Mouse (Mus musculus) layer of hippocampus, postnatal 36 days (tissue): ENCODE measurements around the gene Lpp. TPM values are rescaled to one million over a fixed set of nuclear protein-coding genes. Genes with fewer than 3 reads are reported as not detected.

ENCODE experiments used
- DNase-seq, 2 experiments: peaks; one replicate each; pipeline ENCODE4 v3.0.0; 2022
- total RNA-seq, 2 experiments: library from RNA; stranded (reverse); gene quantifications; 2 replicates each; pipeline ENCODE4 v1.2.3; 2021

The Lpp gene
- 10 to 100 TPM in 1 of 2 experiments, 1 to 10 TPM in 1; 7.2 to 11.8 TPM for total RNA-seq

- peak; percentile 39 to 40 for DNase-seq
These were observed at the start of gene Lpp for GRCm38 (mm10) chr16:24392651-24393555. Gene Lpp (plus strand): TSS chr16:24393507.

DNA sequence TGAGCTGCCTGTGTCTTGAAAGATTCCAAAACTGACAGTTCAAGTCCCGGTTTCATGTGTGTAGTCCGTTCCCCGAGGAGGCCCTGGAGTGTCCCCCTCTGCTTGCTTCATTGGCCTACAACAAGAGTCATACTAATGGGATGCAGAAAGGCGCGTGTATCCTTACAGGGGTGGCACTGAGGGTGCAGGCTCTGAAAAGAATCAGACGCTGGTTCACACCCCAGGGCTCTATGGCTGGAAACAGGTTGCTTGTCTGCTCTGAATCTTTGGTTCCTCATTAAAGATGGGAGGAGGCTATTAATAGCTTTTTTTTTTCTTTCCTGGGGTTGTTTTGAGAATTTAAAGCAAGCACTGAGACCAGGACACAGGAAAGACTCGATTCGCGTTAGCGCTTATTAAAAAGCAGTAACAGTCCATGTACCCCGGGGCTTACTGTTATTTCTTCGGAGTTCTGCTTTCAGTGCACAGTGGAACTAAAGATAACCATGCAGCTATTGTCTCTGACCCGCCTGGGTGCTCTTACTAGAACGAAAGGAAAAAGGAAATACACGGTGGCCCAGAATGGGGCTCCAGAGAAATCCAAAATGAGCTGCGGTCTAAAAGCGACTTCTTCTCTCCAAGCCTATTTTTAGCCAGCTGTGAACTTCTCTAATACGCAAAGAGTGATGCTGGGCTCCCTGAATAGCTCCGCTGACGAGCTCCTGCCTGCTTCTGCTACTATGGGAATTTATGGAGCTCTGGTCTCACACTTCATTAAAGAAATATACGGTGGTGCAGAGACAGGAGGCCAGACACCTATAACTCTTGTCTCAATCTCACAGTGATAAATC lies 45.5 kb upstream of the Lpp start:
- DNase-seq: peak in 1 of 2 experiments; percentile 17

DNA sequence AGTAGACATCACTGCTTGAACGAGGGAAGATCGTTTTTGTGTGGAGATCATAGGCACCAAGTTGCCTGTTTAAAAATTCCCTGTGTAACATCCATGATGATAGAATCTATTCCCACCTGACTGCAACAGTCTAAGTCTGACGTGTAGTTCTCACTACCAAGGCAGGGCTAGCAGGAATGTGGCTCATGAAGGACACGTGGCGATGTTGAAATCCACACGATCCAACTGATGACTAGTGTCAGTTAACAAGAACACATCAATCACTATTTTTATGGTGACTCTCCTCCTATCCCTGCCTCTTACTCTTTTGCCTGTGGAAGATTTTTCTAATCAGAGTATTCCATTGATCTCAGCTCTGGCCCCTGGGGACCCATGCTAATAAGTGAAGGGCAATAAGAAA lies 43.0 kb upstream of the Lpp start:
- no peak for DNase-seq

DNA sequence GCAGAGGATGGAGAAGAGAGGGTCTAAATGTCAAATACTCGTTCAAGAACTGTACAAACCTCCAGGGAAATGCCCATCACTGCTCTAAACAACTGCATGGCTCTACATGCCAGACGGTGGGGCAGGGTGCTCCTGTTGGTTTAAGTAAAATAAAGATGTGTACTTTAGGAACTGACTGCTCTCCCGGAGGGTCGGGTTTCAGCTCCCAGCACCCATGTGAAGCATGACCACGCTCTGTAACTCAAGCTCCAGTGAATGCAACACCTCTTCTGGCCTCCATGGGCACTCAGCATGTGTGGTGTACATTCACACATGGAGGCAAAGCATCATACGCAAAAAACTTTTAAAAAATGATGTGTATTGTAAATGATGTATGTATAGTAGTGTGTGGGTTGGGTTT lies 42.6 kb upstream of the Lpp start:
- no peak for DNase-seq

- DNase-seq: no peak
These were observed 41.5 kb upstream of the Lpp start for GRCm38 (mm10) chr16:24351811-24352210.

- DNase-seq: no peak
These were observed 39.5 kb upstream of the Lpp start for GRCm38 (mm10) chr16:24353816-24354215.

GRCm38 (mm10) chr16:24361667-24362066 lies 31.6 kb upstream of the Lpp start:
- DNase-seq: no peak

- no peak for DNase-seq
These were observed 29.1 kb upstream of the Lpp start for GRCm38 (mm10) chr16:24364030-24364687.

GRCm38 (mm10) chr16:24365900-24366299 lies 27.4 kb upstream of the Lpp start:
- DNase-seq: no peak

- DNase-seq: no peak
These were observed 26.2 kb upstream of the Lpp start for GRCm38 (mm10) chr16:24367071-24367470.

GRCm38 (mm10) chr16:24367506-24367905 lies 25.8 kb upstream of the Lpp start:
- DNase-seq: no peak

DNA sequence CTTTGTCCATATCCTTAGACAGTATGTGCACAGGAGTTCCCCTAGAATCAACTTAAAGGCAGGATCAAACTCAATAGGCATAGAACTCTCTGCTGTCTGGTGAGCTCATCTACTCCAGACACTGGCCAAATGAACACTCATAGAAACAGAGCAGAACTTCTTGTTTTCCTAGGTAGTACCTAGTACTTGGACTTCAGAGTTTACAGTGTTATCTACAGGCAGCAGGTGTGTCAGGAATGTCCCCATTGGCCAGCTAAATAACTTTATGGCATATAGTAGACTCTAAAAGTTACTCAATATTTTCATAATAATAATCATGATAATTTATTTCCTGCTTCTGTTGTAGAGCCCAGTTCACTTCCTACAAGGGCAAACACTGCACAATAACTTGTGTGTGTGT lies 16.8 kb upstream of the Lpp start:
- no peak for DNase-seq

DNA sequence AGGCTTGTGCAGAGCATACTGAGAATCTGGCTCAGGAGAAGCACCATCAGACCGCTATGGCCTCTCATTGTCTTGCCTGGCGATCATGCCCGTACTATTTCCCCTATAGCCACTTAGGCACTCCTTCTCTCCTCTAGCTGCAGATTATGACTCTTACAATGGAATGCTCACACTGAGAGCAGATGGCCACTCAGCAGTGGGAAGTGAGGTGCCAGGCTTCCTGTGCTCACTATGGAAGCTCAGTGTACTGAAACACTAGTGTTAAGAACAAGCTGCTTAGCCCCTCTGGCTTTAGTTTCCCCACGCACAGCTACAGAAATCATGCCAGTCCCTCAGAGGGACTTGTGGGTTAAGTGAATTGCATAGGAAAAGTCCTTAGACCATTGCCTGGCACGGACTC lies 2.7 kb upstream of the Lpp start:
- DNase-seq: peak; percentile 39 to 42

DNA sequence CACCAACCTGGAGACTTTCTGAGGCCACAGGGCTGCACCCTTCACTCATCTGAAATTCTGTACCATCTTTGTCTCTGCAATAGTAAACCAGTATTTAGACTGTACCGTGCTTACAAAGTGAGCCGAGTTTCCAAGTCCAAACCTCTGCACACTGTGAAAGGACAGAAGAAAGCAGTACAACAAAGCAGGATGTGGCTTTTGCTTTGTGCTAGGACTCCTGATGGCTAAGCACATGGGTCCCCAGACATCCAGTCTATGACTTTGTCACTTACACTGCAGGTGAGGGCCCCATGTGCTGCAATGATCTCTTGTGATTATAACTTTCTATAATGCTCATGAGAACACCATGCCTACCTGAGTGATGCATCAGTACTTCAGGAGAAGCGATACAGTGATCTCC lies 2.2 kb upstream of the Lpp start:
- DNase-seq: no peak

DNA sequence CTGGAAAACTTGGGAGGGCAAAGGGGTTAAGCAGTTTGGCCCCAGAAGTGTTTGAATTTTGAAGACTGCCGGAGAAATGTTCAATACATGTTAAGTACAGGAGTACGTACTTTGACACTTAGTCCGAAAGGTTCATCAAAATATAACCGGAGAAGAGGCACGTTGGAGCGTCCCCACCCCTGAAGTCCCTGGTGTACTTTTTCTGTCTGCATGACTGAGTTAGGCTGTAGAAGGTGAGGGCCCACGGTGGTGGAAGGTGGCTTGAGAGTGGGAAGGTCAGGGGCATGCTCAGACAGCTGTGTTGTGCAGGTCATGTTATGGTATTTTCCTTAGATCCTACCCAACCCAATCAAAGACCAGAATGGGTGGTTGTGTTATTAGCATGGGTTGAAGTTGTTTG lies 1.4 kb upstream of the Lpp start:
- no peak for DNase-seq

- DNase-seq: peak; percentile 27 to 35
These were observed 376 bp downstream of the Lpp start for GRCm38 (mm10) chr16:24393556-24394210.

DNA sequence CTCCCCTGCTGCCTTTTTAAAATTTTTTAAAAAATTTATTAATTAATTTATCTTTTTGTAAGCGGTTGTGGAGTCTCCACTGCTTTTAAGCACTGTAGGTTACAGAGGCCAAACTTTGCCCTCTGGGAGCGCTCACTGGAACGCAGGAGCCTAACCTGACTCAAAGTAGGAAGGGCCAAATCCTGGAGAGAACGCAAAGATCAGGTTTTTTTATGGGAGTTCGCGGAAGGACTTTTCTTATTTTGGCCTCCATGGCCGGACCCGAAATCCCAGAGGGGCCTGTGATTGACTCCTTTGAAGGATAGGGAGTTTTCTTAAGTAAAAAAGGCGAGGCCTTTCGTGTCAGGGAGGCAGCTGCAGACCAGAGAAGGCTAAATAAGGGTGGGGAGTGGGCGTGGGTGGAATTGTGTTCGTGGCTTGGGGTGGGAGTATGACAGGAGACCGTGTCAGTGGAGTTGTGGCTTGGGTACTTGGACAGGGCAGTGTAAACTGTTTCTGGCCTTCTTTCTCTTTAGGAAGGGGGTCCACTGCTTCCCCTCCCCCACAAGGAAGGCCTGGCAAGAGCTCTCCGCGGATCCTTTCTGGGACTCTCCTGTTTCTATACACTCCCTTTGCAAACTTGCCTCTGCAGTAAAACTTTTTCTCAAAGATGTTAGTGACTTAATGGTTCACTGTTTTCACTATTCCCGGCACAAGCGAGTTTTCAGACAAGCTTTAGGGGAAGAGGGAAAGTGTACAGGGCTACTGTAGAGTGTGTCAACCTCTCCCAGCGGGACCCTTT lies 1.1 kb downstream of the Lpp start:
- no peak for DNase-seq

DNA sequence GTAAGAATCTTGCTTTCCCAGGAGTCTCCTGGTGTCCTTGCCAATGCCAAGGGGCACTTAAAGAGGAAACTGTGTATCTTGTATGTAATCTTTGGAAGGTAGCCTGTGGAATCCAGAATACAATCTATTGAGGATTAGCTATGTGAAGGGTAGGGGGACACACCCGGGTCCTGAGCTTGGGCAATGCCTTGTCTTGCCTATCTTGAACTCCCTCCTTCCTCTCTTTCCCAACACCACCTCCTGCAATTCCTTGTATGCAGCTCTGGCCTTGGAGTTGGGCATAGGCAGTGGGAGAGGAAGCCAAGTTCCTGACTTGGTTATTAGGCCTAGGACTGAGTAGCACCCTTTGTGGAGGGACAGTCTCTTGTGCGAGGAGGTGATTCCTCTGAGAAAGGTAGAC lies 1.8 kb downstream of the Lpp start:
- DNase-seq: no peak

DNA sequence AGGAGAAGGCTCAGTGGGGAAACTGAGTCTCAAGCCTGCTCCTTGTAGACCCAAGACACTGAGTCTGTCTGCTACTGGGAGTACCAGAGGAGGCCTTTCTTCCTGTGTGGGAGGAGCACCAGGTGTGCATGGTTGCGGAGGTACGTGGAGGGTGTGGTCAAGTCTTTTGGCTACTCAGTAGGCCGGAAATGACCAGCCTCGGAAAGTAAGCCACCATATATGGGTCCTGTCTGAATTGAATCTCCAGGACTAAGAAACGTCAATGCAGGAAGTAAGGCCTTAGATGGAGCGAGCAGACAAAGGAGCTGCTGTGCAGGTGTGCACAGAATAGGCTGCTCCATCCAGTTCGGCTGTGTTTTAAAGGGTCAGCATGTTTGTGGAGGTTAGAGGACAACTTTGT lies 3.2 kb downstream of the Lpp start:
- no peak for DNase-seq

DNA sequence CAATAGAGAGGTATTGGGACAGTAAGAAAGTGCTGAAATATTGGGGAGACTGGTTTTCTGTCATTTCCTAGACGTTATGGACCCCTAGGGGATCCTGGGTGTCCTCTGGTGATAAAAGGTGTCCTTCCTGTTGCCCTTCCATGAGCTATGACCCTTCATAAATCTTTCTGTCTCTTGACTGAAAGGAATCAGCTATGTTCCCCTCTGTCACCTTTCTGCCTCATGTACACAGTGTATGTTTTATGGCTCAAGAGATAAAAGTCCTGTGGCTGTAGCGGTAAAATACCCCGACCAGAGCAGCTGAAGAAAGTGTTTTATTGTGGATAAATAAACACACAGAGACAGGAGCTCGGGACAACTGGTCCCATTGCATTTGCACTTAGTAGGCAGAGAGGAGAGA lies 5.2 kb downstream of the Lpp start:
- no peak for DNase-seq

GRCm38 (mm10) chr16:24398893-24399292 lies 5.6 kb downstream of the Lpp start:
- DNase-seq: no peak

GRCm38 (mm10) chr16:24399524-24399923 lies 6.2 kb downstream of the Lpp start:
- no peak for DNase-seq
